Mouse (Mus musculus): ENCODE data around the gene Grb7. TPM values are rescaled to one million over a fixed set of nuclear protein-coding genes. Genes with fewer than 3 reads are reported as not detected.

The Grb7 gene
- polyA plus RNA-seq, 1 experiment from 2014 or later: 22.0 TPM

DNA sequence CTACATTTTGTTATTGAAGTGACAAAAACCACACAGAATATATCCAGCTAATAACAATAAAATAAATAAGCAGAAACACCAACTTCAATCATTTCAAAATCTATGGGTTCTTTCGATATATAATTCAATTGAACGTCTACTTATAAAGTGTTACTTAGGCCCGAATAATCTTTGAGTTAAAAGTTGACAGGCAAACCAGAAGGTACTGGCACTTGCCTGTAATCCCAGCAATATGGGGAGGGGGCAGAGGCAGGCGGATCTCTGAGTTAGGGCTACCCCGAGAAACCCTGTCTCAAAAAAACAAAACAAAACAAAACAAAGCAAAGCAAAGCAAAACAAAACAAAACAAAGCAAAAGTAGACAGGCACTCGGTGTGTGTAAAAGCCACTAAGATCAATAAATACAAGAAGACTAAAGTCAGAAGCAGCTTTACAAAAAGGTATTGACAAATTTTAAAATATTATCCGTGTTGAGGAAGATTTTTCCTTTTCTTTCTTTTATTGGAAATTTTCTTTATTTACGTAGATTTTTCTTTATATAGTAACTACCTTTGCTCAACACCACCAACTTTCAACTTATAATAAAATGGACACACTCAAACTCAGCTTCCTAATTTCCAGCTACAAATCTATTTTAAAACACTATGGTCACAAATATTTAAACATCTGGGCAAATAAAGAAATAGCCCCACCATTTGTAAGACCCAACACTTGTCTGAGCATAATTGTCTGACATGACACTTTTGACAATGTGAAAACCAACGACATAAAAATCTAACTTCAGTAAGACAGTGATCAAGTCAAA is 29.6 kb downstream of the Grb7 start:
- Histone ChIP-seq H3K36me3 (no peaks in the 10 kb centered on the region), H3K4me2 (no peak overlapping the region), H3K4me3 (no peak overlapping the region), H3K4me1 (no peaks in the 10 kb centered on the region), H3K27ac (no peak overlapping the region), H3K9ac (no peak overlapping the region), H3K27me3 (replicated peaks) (peaks cover 18% of the 10 kb centered on the region), H3K9me3 (replicated peaks) (no peaks in the 10 kb centered on the region)
- ATAC-seq: no peak
- 68% methylated on average over 9 of the region's 9 CpGs for WGBS (ENCODE audit: insufficient replicate concordance)

DNA sequence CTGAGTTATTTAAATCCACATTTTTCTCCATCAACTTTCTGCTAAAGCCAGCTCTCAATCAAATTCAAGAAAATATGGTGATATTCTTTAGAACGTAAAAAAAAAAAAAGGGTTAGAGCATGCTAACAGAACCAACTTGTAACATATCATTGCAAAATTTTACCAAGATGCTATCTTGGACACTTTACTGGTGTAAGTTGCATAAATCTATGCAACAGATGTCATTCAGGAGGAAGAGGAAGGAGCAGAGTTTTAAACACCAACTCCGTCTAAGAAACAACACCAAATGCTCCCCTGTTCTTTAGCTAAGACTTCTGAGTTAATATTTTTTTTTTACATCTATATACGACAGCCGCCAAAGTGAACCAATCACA is 30.2 kb downstream of the Grb7 start:
- Histone ChIP-seq H3K27ac (no peak overlapping the region), H3K9ac (no peak overlapping the region), H3K4me3 (no peak overlapping the region), H3K36me3 (no peaks in the 10 kb centered on the region), H3K27me3 (replicated peaks) (peaks cover 12% of the 10 kb centered on the region), H3K4me2 (no peak overlapping the region), H3K4me1 (no peaks in the 10 kb centered on the region), H3K9me3 (replicated peaks) (no peaks in the 10 kb centered on the region)
- no peak for ATAC-seq
- WGBS (ENCODE audit: insufficient replicate concordance): 58% methylated on average over 4 of the region's 4 CpGs

DNA sequence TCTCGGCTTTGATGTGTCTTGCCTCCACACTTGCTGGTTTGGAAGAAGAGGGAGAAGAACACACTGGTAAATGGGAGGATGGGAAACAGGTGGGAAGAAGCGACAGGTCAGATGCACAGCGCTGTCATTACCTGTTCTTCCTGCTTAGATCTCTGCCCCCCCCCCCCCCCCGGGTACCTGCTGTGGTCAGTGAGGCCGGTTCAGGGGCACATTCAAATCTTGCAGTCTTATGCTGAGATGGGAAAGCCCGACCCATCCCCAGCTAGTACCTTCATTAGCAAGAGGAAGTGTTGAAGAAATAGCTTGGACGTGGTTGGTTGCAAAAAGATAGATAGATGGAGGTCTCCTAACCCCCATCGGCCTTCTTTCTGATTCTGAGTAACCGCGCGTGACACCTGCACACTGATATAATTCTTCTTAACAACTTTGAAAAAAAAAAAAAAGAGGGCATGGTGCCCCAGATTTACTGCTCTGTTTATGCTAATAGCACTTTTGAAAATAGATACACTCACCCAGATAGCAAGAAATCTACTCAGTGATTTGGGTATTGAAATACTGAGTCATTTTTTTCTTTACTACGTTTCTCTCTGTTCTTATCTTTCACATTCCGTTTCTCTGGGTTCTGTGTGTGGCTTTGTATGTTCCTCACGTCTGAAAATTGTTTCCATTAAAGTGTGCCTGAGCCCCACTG is 31.0 kb downstream of the Grb7 start:
- no peak for ATAC-seq
- no peak overlapping the region for H3K27ac ChIP-seq
- H3K36me3 ChIP-seq: no peaks in the 10 kb centered on the region
- peaks cover 6% of the 10 kb centered on the region for H3K27me3 ChIP-seq (replicated peaks)
- no peaks in the 10 kb centered on the region for H3K4me1 ChIP-seq
- no peaks in the 10 kb centered on the region for H3K9me3 ChIP-seq (replicated peaks)
- H3K9ac ChIP-seq: no peak overlapping the region
- H3K4me3 ChIP-seq: no peak overlapping the region
- 51% methylated on average over 14 of the region's 14 CpGs for WGBS (ENCODE audit: insufficient replicate concordance)
- H3K4me2 ChIP-seq: no peak overlapping the region

DNA sequence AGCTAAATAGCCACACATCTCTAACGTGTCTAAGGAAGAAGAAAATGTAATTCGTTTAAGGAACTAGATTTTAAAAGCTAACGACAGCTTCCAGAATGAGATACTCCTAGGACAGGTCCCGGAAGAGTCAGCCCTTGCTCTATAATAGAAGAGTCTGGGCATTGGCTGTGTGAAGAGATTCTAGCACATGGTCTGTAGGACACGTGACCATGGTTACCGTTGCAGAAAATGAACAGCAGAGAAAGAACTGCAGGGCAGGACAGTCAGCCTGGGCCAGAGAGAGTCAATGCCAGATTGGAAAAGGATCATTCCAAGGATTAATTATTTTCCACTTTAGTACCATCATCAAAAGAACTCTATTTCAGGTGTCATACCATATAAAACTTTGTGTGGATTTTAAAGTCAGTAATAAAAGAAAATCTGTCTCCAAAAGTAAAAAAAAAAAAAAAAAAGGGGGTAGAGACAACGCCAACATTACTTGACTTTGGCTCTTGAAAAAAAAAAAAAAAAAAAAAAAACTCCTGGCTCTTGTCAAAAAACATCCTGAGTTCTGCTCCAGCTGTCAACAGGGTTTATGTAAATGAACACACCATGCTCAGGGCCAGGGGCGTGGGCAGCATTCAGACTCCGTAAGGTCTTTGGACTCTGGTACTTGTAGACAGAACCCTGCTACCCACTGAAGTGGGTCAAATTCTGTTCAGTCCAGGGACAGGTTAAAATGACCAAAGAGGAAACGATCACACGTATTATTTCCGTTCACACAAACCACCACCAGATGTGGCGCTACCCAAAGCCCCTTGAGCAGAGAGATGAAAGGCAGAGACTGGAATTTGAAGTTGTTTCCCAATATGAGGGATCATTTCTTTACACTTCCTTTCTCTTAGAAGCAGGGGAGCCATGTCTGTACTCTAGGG is 33.1 kb downstream of the Grb7 start:
- Histone ChIP-seq H3K4me2 (no peak overlapping the region), H3K36me3 (no peaks in the 10 kb centered on the region), H3K4me1 (no peaks in the 10 kb centered on the region), H3K9me3 (replicated peaks) (no peaks in the 10 kb centered on the region), H3K4me3 (no peak overlapping the region), H3K9ac (no peak overlapping the region), H3K27ac (no peak overlapping the region), H3K27me3 (replicated peaks) (no peaks in the 10 kb centered on the region; the same call in 1 of the 2 replicates)
- no peak for ATAC-seq
- WGBS (ENCODE audit: insufficient replicate concordance): 58% methylated on average over 13 of the region's 13 CpGs

DNA sequence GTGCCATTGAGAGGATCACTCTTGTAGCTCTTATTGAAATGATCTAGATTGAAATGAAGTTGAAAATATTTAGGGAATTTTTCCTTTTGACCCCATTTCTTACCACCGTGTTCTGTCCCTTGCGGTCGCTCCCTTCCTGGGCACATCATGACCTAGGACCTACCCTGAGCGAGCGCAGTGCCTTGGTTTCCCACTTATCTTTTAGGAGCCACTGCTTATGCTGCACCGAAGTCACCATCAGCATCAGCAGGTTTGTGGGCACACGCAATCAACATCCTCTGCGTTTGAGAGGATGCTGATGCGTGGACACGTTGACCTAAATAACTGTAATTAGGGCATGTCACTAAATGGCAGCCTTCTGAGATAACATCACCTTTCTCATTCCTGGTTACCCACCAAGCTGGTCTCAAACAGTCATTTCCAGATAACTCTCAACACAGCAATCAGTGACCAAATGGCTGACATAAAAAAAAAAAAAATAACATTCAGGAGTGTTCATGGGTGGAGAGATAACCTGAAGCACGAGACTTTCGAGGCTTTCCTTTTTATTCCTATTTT is 33.8 kb downstream of the Grb7 start:
- no peak overlapping the region for H3K9ac ChIP-seq
- no peak overlapping the region for H3K4me2 ChIP-seq
- no peak overlapping the region for H3K27ac ChIP-seq
- H3K36me3 ChIP-seq: no peaks in the 10 kb centered on the region
- ATAC-seq: no peak
- H3K4me1 ChIP-seq: no peaks in the 10 kb centered on the region
- no peaks in the 10 kb centered on the region for H3K9me3 ChIP-seq (replicated peaks)
- no peak overlapping the region for H3K4me3 ChIP-seq
- WGBS (ENCODE audit: insufficient replicate concordance): 64% methylated on average over 12 of the region's 12 CpGs
- H3K27me3 ChIP-seq (replicated peaks): no peaks in the 10 kb centered on the region; the same call in 1 of the 2 replicates

DNA sequence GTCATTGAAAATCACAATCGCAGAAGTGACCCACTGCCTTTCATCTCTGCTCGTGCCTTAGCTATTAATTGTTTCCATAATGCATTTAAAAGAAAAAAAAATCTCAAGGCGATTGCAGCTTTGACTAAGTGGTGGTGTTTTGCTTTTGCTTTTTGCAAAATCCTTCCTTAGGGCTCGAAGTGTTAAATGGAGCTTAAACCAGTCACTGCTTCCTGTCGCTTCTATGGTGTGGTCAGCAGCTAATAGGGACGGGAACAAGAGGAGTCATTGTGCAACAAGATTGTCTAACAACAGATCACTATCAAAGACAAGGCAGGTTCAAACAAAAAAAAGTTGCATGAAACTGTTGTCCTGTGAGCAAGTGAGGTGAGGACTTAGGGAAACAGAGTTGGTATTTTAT is 35.0 kb downstream of the Grb7 start:
- WGBS (ENCODE audit: insufficient replicate concordance): 44% methylated on average over 6 of the region's 6 CpGs
- ATAC-seq: no peak

DNA sequence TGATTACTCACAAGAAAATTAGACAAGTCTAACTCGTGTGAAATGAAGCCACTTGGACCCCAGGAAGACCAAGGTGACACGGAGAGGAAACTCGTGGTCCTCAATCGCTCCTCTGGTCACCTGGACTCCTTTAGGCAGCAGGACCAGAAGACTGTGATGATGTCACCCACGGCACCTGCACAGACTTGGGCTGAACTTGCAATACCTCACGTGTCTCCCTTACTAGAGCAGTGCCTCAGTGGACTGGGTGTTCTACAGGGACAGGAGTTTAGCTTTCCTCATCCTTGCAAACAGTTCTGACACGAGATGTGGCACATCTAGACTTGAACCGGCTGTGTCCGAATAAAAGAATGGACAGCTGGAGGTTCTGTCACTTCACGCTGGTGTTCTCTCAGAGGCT is 35.9 kb downstream of the Grb7 start:
- Histone ChIP-seq H3K4me1 (no peaks in the 10 kb centered on the region), H3K36me3 (no peaks in the 10 kb centered on the region), H3K9me3 (replicated peaks) (no peaks in the 10 kb centered on the region), H3K4me3 (no peak overlapping the region), H3K27ac (no peak overlapping the region), H3K9ac (no peak overlapping the region), H3K27me3 (replicated peaks) (no peaks in the 10 kb centered on the region; the same call in 1 of the 2 replicates), H3K4me2 (no peak overlapping the region)
- 63% methylated on average over 10 of the region's 10 CpGs for WGBS (ENCODE audit: insufficient replicate concordance)
- ATAC-seq: no peak

More for the DNA sequence above, 35.0 kb downstream of the Grb7 start:
- Histone ChIP-seq H3K27ac (no peak overlapping the region), H3K9ac (no peak overlapping the region), H3K27me3 (replicated peaks) (no peaks in the 10 kb centered on the region; the same call in 1 of the 2 replicates), H3K36me3 (no peaks in the 10 kb centered on the region), H3K9me3 (replicated peaks) (no peaks in the 10 kb centered on the region), H3K4me2 (no peak overlapping the region), H3K4me1 (no peaks in the 10 kb centered on the region), H3K4me3 (no peak overlapping the region)

DNA sequence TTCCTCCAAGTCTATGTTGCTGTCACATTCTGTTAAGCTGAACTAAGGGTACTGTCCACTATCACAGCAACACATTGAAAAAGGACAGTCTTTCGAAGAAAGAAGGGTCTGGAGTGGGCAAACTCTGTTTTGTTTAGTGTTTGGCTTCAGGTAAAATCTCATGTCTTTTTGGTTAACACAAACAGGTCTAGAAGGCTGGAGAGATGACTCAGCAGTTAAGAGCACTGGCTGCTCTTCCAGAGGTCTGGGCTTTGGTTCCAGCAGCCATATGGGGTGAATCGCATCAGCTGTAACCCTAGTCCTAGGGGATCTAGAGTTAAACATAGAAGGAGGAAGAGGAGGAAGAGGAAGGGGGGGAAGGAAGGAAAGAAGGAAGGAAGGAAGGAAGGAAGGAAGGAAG is 39.6 kb downstream of the Grb7 start:
- 60% methylated on average over 2 of the region's 2 CpGs for WGBS (ENCODE audit: insufficient replicate concordance)
- Histone ChIP-seq H3K27ac (no peak overlapping the region), H3K36me3 (no peaks in the 10 kb centered on the region), H3K4me2 (no peak overlapping the region), H3K4me1 (no peaks in the 10 kb centered on the region), H3K9ac (no peak overlapping the region), H3K27me3 (replicated peaks) (no peaks in the 10 kb centered on the region; the same call in 1 of the 2 replicates), H3K4me3 (no peak overlapping the region), H3K9me3 (replicated peaks) (no peaks in the 10 kb centered on the region)
- ATAC-seq: no peak

DNA sequence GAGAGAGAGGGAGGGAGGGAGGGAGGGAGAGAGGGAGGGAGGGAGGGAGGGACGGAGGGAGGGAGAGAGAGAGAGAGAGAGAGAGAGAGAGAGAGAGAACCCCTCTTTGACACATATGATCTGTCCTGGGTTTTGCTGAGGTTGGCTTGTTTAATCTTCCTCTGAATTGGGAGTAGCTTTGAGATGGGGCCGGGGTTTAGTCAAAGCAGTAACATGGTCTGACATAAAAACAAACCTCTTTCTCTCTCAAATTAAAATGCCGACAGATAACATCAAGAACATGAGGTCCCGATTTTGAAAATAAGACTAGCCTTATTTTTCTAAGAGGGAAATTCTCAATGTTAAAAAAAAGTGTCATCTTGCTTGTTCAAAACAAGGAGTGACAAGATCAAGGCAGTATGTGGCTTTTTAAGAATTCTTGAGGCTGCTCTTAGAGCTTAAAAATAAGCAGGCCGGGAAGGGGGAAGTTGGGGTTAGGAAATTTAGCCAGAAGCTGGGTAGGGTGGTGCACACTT is 41.4 kb downstream of the Grb7 start:
- WGBS (ENCODE audit: insufficient replicate concordance): 43% methylated on average over 5 of the region's 5 CpGs
- H3K4me1 ChIP-seq: no peaks in the 10 kb centered on the region

DNA sequence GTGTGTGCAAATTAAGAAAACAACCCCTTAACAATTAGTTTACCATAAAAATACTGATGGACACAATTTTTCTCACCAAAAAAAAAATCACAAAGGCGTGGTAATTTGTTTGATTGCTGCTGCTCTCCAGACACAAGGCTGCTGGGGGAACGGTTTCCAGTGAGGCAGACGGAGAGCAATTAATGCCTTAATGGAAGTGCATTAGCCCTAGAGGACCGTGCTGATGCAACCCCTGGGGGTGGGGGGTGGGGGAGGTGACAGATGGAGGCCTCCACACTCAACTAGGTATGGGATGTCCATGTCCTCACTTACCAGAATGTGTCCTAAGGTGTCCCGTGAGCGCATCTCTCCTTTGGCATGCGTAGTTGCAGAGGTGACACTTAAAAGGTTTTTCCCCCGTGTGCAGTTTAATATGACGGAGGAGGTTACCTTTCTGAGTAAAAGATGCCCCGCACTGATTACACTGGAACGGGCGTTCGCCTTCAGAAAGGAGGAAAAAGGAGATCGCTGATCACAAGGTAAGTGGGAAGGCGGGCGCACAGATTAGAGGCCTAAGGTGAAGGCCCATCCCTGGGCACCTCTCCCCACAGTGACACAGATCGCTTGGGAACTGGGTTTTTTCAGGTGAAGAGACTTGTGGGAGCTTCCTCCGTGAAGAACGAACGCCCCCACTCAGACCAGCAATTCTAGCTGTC is 42.5 kb downstream of the Grb7 start:
- H3K9ac ChIP-seq: no peak overlapping the region
- H3K27ac ChIP-seq: no peak overlapping the region
- H3K9me3 ChIP-seq (replicated peaks): no peaks in the 10 kb centered on the region
- H3K4me3 ChIP-seq: no peak overlapping the region
- H3K36me3 ChIP-seq: no peaks in the 10 kb centered on the region
- H3K4me1 ChIP-seq: no peaks in the 10 kb centered on the region
- H3K4me2 ChIP-seq: no peak overlapping the region
- peaks cover 5% of the 10 kb centered on the region; the same call in 1 of the 2 replicates for H3K27me3 ChIP-seq (replicated peaks)
- ATAC-seq: no peak
- 65% methylated on average over 20 of the region's 20 CpGs for WGBS (ENCODE audit: insufficient replicate concordance)

More for the DNA sequence above, 41.4 kb downstream of the Grb7 start:
- no peak overlapping the region for H3K4me2 ChIP-seq
- H3K36me3 ChIP-seq: no peaks in the 10 kb centered on the region
- ATAC-seq: no peak
- no peak overlapping the region for H3K9ac ChIP-seq
- peaks cover 5% of the 10 kb centered on the region; the same call in 1 of the 2 replicates for H3K27me3 ChIP-seq (replicated peaks)
- no peak overlapping the region for H3K4me3 ChIP-seq
- H3K27ac ChIP-seq: no peak overlapping the region
- no peaks in the 10 kb centered on the region for H3K9me3 ChIP-seq (replicated peaks)

DNA sequence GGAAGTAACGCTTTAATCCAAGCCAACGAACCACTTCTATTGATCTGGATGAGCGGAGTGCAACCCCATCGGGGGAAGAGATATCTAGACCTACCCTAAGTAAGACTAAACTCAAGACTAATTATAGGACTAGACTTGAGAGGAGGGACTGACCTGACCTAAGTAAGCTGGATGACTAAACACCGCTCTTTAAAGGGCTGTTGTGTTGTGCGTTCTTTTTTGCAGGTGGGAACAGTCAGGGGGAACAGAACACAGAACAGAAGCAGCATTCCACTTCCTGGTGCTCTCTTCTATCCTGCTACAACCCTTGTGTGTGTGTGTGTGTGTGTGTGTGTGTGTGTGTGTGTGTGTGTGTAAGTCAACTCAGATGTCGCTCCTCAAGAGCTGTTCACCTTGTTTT is 45.4 kb downstream of the Grb7 start:
- H3K27ac ChIP-seq: no peak overlapping the region
- H3K4me2 ChIP-seq: no peak overlapping the region
- no peak overlapping the region for H3K4me3 ChIP-seq
- no peaks in the 10 kb centered on the region for H3K9me3 ChIP-seq (replicated peaks)
- H3K4me1 ChIP-seq: no peaks in the 10 kb centered on the region
- 51% methylated on average over 7 of the region's 7 CpGs for WGBS (ENCODE audit: insufficient replicate concordance)
- H3K9ac ChIP-seq: no peak overlapping the region
- H3K36me3 ChIP-seq: no peaks in the 10 kb centered on the region
- H3K27me3 ChIP-seq (replicated peaks): peaks cover 19% of the 10 kb centered on the region; the same call in 1 of the 2 replicates
- ATAC-seq: no peak
